Mouse (Mus musculus) myocyte (in vitro differentiated cells): ENCODE measurements around the gene Gsap.

Experiments
- CEBPB ChIP-seq: IDR thresholded peaks from 2 replicates; pipeline ENCODE4 v1.6.1; 2011; ENCODE audit warnings: mild to moderate bottlenecking, moderate library complexity; ENCODE audit not compliant: poor library complexity, insufficient read depth, severe bottlenecking
- E2F4 ChIP-seq: IDR thresholded peaks from one replicate; pipeline ENCODE4 v1.6.1; 2011; ENCODE audit warnings: mild to moderate bottlenecking, control low read depth, moderate library complexity; ENCODE audit not compliant: insufficient read depth
- MAX ChIP-seq: IDR thresholded peaks from one replicate; pipeline ENCODE4 v1.6.1; 2011; ENCODE audit warnings: low read depth, mild to moderate bottlenecking, control low read depth
- MYOD1 ChIP-seq, 3 experiments: IDR thresholded peaks; one replicate each; pipeline ENCODE4 v1.6.1; 2011; ENCODE audit warnings: control low read depth in 2 of 3, low read depth in 2 of 3, mild to moderate bottlenecking in 2 of 3, moderate library complexity in 1 of 3; ENCODE audit not compliant: insufficient read length in 2 of 3, control insufficient read depth in 1 of 3
- MYOG ChIP-seq, 3 experiments: IDR thresholded peaks; one replicate each; pipeline ENCODE4 v1.6.1; 2011; ENCODE audit warnings: control low read depth in 2 of 3, low read depth in 2 of 3, mild to moderate bottlenecking in 2 of 3; ENCODE audit not compliant: insufficient read length in 2 of 3, control insufficient read depth in 1 of 3, insufficient read depth in 1 of 3
- POLR2A ChIP-seq: IDR thresholded peaks from one replicate; pipeline ENCODE4 v1.6.1; 2011; ENCODE audit warnings: low read depth, mild to moderate bottlenecking, control low read depth, moderate library complexity; ENCODE audit not compliant: insufficient read length
- POLR2AphosphoS2 ChIP-seq: IDR thresholded peaks from one replicate; pipeline ENCODE4 v1.6.1; 2011; ENCODE audit warnings: low read depth, control low read depth; ENCODE audit not compliant: insufficient read length
- SRF ChIP-seq: IDR thresholded peaks from one replicate; pipeline ENCODE4 v1.6.1; 2011; ENCODE audit warnings: low read depth; ENCODE audit not compliant: control insufficient read depth, insufficient read length
- TCF12 ChIP-seq: IDR thresholded peaks from one replicate; pipeline ENCODE4 v1.6.1; 2011; ENCODE audit warnings: mild to moderate bottlenecking, control low read depth; ENCODE audit not compliant: poor library complexity, insufficient read depth, severe bottlenecking
- USF1 ChIP-seq: IDR thresholded peaks from one replicate; pipeline ENCODE4 v1.6.1; 2011; ENCODE audit warnings: low read depth, mild to moderate bottlenecking, control low read depth, moderate library complexity

DNA sequence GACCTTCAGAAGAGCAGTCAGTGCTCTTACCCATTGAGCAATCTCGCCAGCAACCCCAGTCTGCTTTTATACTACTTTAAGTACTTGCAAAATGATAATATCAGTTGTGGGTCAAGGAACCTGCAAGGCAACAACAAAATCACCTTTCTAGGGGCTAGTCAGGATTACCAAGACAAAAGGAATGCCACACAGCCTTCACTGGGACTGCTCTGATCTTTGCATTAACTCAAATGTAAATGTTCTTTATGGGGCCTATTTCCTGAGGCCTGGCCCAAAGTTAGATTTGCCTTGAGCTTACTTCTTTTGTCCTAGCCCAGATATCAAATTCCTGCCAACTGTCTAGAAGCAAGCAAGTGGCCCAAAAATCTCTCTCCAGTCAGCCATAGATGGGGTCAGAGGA lies 58.5 kb downstream of the Gsap start:
- TF ChIP-seq POLR2A (no peak), CEBPB (no peak), MYOG (IDR thresholded peaks at IDR 0.05; ENCODE audit: control insufficient read depth in 1 of 3, insufficient read depth in 1 of 3, insufficient read length in 2 of 3, low read depth in 2 of 3) (no peak), TCF12 (no peak), POLR2AphosphoS2 (no peak), USF1 (no peak), SRF (no peak), MYOD1 (IDR thresholded peaks at IDR 0.05; ENCODE audit: control insufficient read depth in 1 of 3, insufficient read length in 2 of 3, low read depth in 2 of 3) (no peak), MAX (no peak), E2F4 (no peak)
